9 mouse cellular contexts compared by ENCODE assay signal in the genomic region with DNA sequence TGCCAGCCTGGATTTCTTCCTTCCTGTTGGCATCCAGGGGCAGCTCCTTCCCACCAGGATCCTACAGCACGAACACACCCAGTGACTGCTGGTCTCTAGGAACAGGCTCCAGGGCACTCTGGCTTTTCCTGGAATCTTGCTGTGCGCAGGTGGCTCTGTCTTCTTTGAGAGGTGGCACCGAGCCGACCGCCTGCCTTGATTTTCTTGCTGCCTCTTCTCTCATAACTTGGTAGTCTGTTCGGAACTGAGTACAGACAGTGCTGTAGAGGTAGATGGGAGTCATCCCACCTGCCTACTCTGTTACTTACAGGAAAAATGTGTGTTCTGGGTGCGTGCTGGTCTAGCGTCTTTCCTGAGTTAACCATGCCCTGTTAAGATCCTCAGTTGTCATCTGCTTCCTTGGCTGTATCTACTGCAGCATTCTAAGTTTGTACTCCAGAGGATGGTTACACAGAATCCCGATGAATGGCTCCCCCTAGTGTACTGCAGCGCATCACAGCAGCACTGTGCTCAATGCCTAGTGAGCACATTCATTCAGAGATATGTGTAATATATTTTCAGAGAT. TPM values are rescaled to one million over a fixed set of nuclear protein-coding genes. Genes with fewer than 3 reads are reported as not detected.
DNase-seq lines count a peak whose midpoint lies in the region; ATAC-seq and TF ChIP-seq lines count a peak whose summit lies in the region.
"Had no signal": no experiment of that assay in that cellular context is flagged by ENCODE, and none has a peak within 500 bp of the region (broad histone marks: within the 10 kb centered on the region; RNA-seq: fewer than 3 reads in every experiment).

No protein-coding gene starts in this region.

- 0 out of 2 replicates have a peak, but pooled peaks have one; percentile 37 for ATAC-seq in heart, embryonic 16.5 days (replicated peaks; ENCODE audit: extremely low read depth, insufficient read depth, low FRiP score)
- no peak for ATAC-seq in liver, postnatal 0 days
- ATAC-seq in neural tube, embryonic 14.5 days (ENCODE audit: low read depth) = peak; percentile 92

- H3K27ac ChIP-seq in heart, embryonic 16.5 days (ENCODE audit: low read length) = no peak overlapping the region
- no peak overlapping the region for H3K27ac ChIP-seq in liver, postnatal 0 days (ENCODE audit: low read depth)
- H3K27ac ChIP-seq in neural tube, embryonic 14.5 days (ENCODE audit: low read depth, low read length) = no peak overlapping the region
- H3K27ac ChIP-seq: limb, embryonic 13.5 days had no signal

- H3K9me3 ChIP-seq in E14TG2a.4 (ENCODE audit: low read length) = no peaks in the 10 kb centered on the region
- H3K9me3 ChIP-seq in heart, embryonic 16.5 days (replicated peaks; ENCODE audit: control insufficient read depth, low read length) = no peaks in the 10 kb centered on the region
- H3K9me3 ChIP-seq in liver, postnatal 0 days (ENCODE audit: low read length) = no peaks in the 10 kb centered on the region
- H3K9me3 ChIP-seq in neural tube, embryonic 14.5 days (ENCODE audit: control insufficient read depth, low read length) = no peaks in the 10 kb centered on the region
- H3K9me3 ChIP-seq: limb, embryonic 13.5 days had no signal

- DNase-seq in adipocyte (ENCODE audit: low spot score) = peak; percentile 73
- DNase-seq in embryo, embryonic 9.5 days (ENCODE audit: extremely low spot score) = peak; percentile 38
- DNase-seq in layer of hippocampus, adult 11-12 months (ENCODE audit: low spot score) = peak; percentile 83
- DNase-seq in liver, postnatal 0 days = peak; percentile 65
- peak; percentile 39 to 52 for DNase-seq in urinary bladder, postnatal 36 days (ENCODE audit: low spot score in 2 of 2)

- no peaks in the 10 kb centered on the region; the same call in 1 of the 2 replicates for H3K4me1 ChIP-seq in E14TG2a.4 (replicated peaks; ENCODE audit: low read depth, low read length)
- no peaks in the 10 kb centered on the region for H3K4me1 ChIP-seq in heart, embryonic 16.5 days (ENCODE audit: control insufficient read depth, insufficient read depth, low read length)
- H3K4me1 ChIP-seq in liver, postnatal 0 days (ENCODE audit: insufficient read depth) = peaks cover 12% of the 10 kb centered on the region
- H3K4me1 ChIP-seq in neural tube, embryonic 14.5 days (ENCODE audit: control insufficient read depth, insufficient read depth, low read length) = no peaks in the 10 kb centered on the region

- no peaks in the 10 kb centered on the region for H3K36me3 ChIP-seq in E14TG2a.4 (ENCODE audit: insufficient read depth, low read length)
- no peaks in the 10 kb centered on the region for H3K36me3 ChIP-seq in heart, embryonic 16.5 days (ENCODE audit: control insufficient read depth, insufficient read depth)
- no peaks in the 10 kb centered on the region for H3K36me3 ChIP-seq in liver, postnatal 0 days (replicated peaks; ENCODE audit: insufficient read depth, low read length)
- H3K36me3 ChIP-seq in neural tube, embryonic 14.5 days (ENCODE audit: control insufficient read depth, insufficient read depth, low read length) = no peaks in the 10 kb centered on the region
- H3K36me3 ChIP-seq: limb, embryonic 13.5 days had no signal

- H3K4me2 ChIP-seq in heart, embryonic 16.5 days (ENCODE audit: low read depth, low read length) = no peak overlapping the region
- no peak overlapping the region for H3K4me2 ChIP-seq in liver, postnatal 0 days (ENCODE audit: low read depth, low read length)
- H3K4me2 ChIP-seq in neural tube, embryonic 14.5 days (ENCODE audit: low read depth, low read length) = no peak overlapping the region
- H3K4me2 ChIP-seq: limb, embryonic 13.5 days had no signal

- no peak overlapping the region for H3K9ac ChIP-seq in heart, embryonic 16.5 days (ENCODE audit: low read length)
- H3K9ac ChIP-seq in liver, postnatal 0 days (replicated peaks) = no peak overlapping the region
- H3K9ac ChIP-seq in neural tube, embryonic 14.5 days (replicated peaks; ENCODE audit: low read depth, low read length) = no peak overlapping the region
- H3K9ac ChIP-seq: limb, embryonic 13.5 days had no signal

- TF ChIP-seq EP300 in liver, postnatal 0 days (IDR thresholded peaks at IDR 0.05; ENCODE audit: low read depth) = no peak

- WGBS in heart, embryonic 16.5 days = 58% methylated on average over 10 of the region's 10 CpGs
- WGBS in liver, postnatal 0 days (ENCODE audit: insufficient replicate concordance) = 51% methylated on average over 10 of the region's 10 CpGs
- 59% methylated on average over 10 of the region's 10 CpGs for WGBS in neural tube, embryonic 14.5 days

- H3K27me3 ChIP-seq in E14TG2a.4 (ENCODE audit: insufficient read depth, low read length) = peaks cover 2% of the 10 kb centered on the region; the same call in 1 of the 2 replicates
- H3K27me3 ChIP-seq in heart, embryonic 16.5 days (ENCODE audit: control insufficient read depth, insufficient read depth, low read length) = no peaks in the 10 kb centered on the region
- no peaks in the 10 kb centered on the region for H3K27me3 ChIP-seq in liver, postnatal 0 days (ENCODE audit: insufficient read depth, low read length)
- H3K27me3 ChIP-seq in neural tube, embryonic 14.5 days (ENCODE audit: control insufficient read depth, insufficient read depth, low read length) = no peaks in the 10 kb centered on the region
- H3K27me3 ChIP-seq: limb, embryonic 13.5 days had no signal

- no peak overlapping the region for H3K4me3 ChIP-seq in E14TG2a.4 (replicated peaks; ENCODE audit: low read length)
- no peak overlapping the region for H3K4me3 ChIP-seq in heart, embryonic 16.5 days (ENCODE audit: low read length)
- H3K4me3 ChIP-seq in liver, postnatal 0 days (ENCODE audit: low read depth, low read length) = no peak overlapping the region
- no peak overlapping the region for H3K4me3 ChIP-seq in neural tube, embryonic 14.5 days (ENCODE audit: low read depth, low read length)
- H3K4me3 ChIP-seq: limb, embryonic 13.5 days had no signal

- peak; percentile 80 for TF ChIP-seq CTCF in E14TG2a.4 (conservative IDR thresholded peaks at IDR 0.05; ENCODE audit: low read length)
- TF ChIP-seq CTCF in liver, postnatal 0 days (IDR thresholded peaks at IDR 0.05; ENCODE audit: low read depth) = peak; percentile 89

RNA-seq across cellular contexts. Expression of a gene that starts 13.7 kb away (rescaled TPM):
- 4.7 and 5.0 TPM in 2 replicates for polyA plus RNA-seq in heart, embryonic 16.5 days (2015; fragmentation: Nextera tagmentation; extraction: Ambion mirVana)
- polyA plus RNA-seq in liver, postnatal 0 days (2015; fragmentation: Nextera tagmentation; extraction: Ambion mirVana) = 7.5 and 8.9 TPM in 2 replicates
- polyA plus RNA-seq in neural tube, embryonic 14.5 days (2014; fragmentation: Nextera tagmentation; extraction: Ambion mirVana) = 12.7 and 13.1 TPM in 2 replicates
